Mouse (Mus musculus) neural tube, embryonic 12.5 days (tissue): ENCODE measurements around the gene Plscr5. TPM values are rescaled to one million over a fixed set of nuclear protein-coding genes. Genes with fewer than 3 reads are reported as not detected.

Source experiments
- ATAC-seq: fragments of 200-750 bp; cut with Nextera tagmentation; 2 replicates; pipeline ENCODE4 v1.8.0; 2017; ENCODE audit warnings: low read depth, mild to moderate bottlenecking, moderate TSS enrichment, moderate library complexity; ENCODE audit not compliant: low FRiP score
- H3K27ac ChIP-seq: fragments of 300-500 bp; sonication (generic); 2 replicates; pipeline ENCODE4 v1.5.1; 2016
- H3K27me3 ChIP-seq: fragments of 300-500 bp; sonication (generic); replicated peaks from 2 replicates; pipeline ENCODE4 v1.6.1; 2016; ENCODE audit warnings: mild to moderate bottlenecking
- H3K36me3 ChIP-seq: fragments of 300-500 bp; sonication (generic); 2 replicates; pipeline ENCODE4 v1.6.1; 2016; ENCODE audit warnings: mild to moderate bottlenecking
- H3K4me1 ChIP-seq: fragments of 300-500 bp; sonication (generic); 2 replicates; pipeline ENCODE4 v1.6.1; 2016
- H3K4me2 ChIP-seq: fragments of 300-500 bp; sonication (generic); replicated peaks from 2 replicates; pipeline ENCODE4 v1.6.1; 2016; ENCODE audit warnings: mild to moderate bottlenecking
- H3K4me3 ChIP-seq: fragments of 300-500 bp; sonication (generic); 2 replicates; pipeline ENCODE4 v1.5.1; 2016
- H3K9ac ChIP-seq: fragments of 300-500 bp; sonication (generic); 2 replicates; pipeline ENCODE4 v1.6.1; 2016; ENCODE audit warnings: mild to moderate bottlenecking
- H3K9me3 ChIP-seq: fragments of 300-500 bp; sonication (generic); 2 replicates; pipeline ENCODE4 v1.6.1; 2016; ENCODE audit warnings: mild to moderate bottlenecking
- WGBS: fragments of 180-500 bp; shearing (Covaris S2); methylation state at CpG from one replicate; pipeline ENCODE4 v1.1.7; 2016; 5-methylcytosine and 5-hydroxymethylcytosine counted together
- polyA plus RNA-seq: library from polyadenylated mRNA; unstranded; fragments of >200 nt; fragmentation: Nextera tagmentation; extraction: Ambion mirVana; gene quantifications from 2 replicates; pipeline ENCODE4 v1.2.1, GENCODE M21; 2016

Gene Plscr5
- polyA plus RNA-seq, 1 experiment from 2014 or later, result 0.16 TPM

DNA sequence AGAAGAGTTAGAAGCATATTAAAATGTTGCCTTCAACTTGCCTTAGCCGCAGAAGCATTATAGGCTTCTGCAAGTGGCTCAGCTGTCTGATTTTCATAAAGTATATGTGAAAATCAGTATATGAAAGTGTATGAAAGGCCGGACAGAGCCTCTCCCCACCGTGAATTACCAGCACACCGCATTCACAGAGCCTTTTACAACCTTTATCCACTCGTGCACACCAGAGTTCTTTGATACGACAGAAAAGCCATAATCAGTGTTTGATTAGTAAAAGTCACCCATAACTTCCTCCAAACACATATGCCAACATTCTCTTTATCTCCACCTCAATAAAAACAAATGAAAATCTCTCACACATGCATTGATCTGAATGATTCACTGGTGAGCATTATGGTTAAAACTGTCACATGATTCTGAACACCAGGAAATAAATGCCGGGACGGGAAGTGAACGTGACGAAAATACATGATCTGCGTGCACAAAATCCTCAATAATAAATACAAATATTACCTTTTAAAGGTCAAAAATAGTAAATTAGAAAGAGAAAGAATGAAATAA, 42.2 kb downstream of the Plscr5 start:
- whole genome bisulfite sequencing, result 87% methylated on average over 11 of the region's 11 CpGs
- Histone ChIP-seq H3K27me3 (no peaks in the 10 kb centered on the region), H3K4me2 (no peak overlapping the region), H3K4me3 (no peak overlapping the region), H3K9ac (no peak overlapping the region), H3K9me3 (no peaks in the 10 kb centered on the region), H3K4me1 (no peaks in the 10 kb centered on the region), H3K27ac (no peak overlapping the region), H3K36me3 (no peaks in the 10 kb centered on the region)
- ATAC-seq, result no peak

DNA sequence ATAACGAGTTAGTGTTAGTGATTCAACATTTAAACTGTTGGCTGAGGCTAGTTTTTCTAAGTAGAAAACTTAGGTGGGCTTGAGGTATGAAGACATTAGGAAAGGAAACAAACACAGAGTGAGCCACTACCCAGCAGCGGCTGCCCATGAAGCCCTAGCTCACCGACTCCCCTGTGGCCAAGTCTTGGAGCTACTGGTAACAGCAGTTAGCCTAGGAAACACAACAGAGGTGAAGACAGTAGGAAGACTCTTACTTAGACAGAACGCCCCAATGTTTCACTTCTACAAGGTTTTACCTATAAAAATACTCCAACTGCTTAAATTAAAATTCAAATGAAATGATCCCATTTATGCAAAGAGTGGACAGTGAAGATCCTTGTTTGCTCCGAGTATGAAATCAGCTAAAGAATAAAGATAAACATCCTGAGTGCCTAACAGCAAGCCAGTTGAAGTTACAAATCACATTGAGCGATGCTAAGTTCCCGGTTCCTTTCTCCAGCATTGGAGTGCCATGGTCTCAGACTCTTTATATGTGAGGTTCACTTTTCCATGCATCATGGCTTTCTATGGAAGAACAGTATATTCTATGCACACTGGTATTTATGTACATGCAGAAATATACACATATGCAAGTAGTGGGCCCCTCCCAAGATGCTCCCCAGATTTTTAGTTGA, 56.2 kb downstream of the Plscr5 start:
- Histone ChIP-seq H3K27me3 (no peaks in the 10 kb centered on the region), H3K9ac (no peak overlapping the region), H3K27ac (no peak overlapping the region), H3K4me3 (no peak overlapping the region), H3K4me2 (no peak overlapping the region), H3K9me3 (no peaks in the 10 kb centered on the region), H3K4me1 (no peaks in the 10 kb centered on the region), H3K36me3 (no peaks in the 10 kb centered on the region)
- no peak for ATAC-seq
- WGBS, result 83% methylated on average over 7 of the region's 7 CpGs

DNA sequence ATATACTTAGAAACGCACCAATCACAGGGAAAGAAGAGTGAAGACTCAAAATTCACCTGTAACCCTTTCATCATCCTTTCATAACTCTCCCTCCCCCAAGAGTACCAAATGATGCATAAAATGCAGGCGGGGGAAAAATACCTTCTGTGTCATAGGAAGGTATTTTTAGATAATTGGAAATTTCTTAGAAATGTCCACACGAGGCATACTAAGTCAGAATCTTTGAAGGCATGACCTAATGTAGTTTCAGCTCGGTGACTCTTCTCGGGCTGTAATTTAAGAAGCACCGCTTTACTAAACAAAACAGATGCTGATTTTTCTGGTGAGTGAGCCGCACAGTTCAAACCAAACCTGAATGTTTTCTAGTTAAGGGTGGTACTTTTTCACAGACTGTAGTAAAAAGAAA, 56.7 kb downstream of the Plscr5 start, which contains the start of gene Plscr1:
Plscr1 (plus strand) TSS at position 304 of the 406 bp plus-strand sequence.
- Histone ChIP-seq H3K4me1 (no peaks in the 10 kb centered on the region), H3K36me3 (no peaks in the 10 kb centered on the region), H3K9ac (peak within 1 kb of the TSS; percentile 66), H3K27ac (no peak within 1 kb of the TSS), H3K4me3 (peak within 1 kb of the TSS; percentile 61), H3K9me3 (no peaks in the 10 kb centered on the region), H3K27me3 (no peaks in the 10 kb centered on the region), H3K4me2 (peak within 1 kb of the TSS; percentile 67)
- ATAC-seq, result no peak
- whole genome bisulfite sequencing, result 38% methylated on average over 7 of the region's 7 CpGs

DNA sequence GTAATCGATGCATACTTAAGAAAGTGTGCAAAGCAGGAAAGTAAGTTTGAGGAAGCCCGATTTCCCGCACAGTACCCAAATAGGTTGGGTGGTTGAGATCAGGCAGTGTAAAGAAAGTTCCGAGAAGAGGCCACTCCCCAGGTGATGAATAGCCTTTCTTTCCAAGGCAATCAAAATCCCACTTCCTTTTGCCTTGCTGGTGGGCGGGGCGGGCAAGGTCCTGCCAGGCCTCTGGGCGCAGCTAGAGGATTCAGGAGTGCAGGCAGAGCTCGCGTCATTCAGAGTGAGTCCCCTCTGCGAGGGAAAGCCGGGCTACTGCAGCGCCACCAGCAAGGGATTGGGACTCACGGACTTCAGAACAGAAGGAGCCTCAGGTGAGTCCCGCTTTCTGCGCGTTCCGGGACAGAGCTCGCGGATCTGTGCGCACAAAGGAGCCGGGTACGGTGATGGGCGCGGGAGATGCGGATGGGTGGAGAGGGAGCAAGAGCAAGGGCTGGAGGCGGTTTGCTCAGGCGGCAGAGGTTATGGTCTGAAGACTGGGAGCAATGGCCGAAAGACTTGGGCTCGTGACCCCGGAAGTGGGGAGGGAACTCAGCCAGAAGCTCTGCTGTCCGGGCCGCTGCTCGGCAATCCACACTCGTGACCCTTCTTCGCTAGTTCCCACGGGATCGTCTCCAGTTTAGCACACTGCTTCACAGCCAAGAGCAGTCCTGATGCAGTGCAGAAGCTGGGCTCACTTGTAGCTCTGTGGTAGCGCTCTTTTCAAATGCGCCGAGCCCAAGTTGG, 57.4 kb downstream of the Plscr5 start:
- H3K4me1 ChIP-seq, result no peaks in the 10 kb centered on the region
- no peaks in the 10 kb centered on the region for H3K27me3 ChIP-seq
- H3K9ac ChIP-seq, result peak overlapping the region; percentile 66
- WGBS, result under 1% methylated on average over 40 of the region's 40 CpGs
- H3K27ac ChIP-seq, result no peak overlapping the region
- H3K4me3 ChIP-seq, result peak overlapping the region; percentile 61
- no peaks in the 10 kb centered on the region for H3K36me3 ChIP-seq
- no peaks in the 10 kb centered on the region for H3K9me3 ChIP-seq
- peak overlapping the region; percentile 67 for H3K4me2 ChIP-seq
- peak; percentile 92 for ATAC-seq

DNA sequence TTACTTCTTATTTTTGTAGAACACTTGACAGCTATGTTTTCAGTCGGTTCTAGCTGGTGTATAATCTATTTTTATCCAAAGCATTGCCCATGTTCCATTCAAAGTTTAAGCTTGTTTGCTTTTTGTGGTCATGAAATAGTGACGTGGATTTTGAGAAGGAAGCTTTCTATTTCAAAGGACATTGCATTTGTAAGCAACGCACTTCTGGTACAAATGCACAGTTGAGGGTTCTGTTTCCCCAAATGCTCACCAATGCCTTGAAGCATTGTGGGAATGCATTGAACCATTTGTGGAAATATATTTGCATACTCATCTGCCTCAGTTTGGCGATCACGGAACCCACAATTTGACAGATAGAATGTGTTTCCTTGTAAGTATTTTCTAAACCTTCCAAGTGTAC, 60.0 kb downstream of the Plscr5 start:
- no peak overlapping the region for H3K9ac ChIP-seq
- no peak overlapping the region for H3K4me2 ChIP-seq
- H3K36me3 ChIP-seq, result no peaks in the 10 kb centered on the region
- H3K4me3 ChIP-seq, result no peak overlapping the region
- ATAC-seq, result no peak
- no peak overlapping the region for H3K27ac ChIP-seq
- no peaks in the 10 kb centered on the region for H3K9me3 ChIP-seq
- WGBS, result 88% methylated on average over 5 of the region's 5 CpGs
- H3K27me3 ChIP-seq, result no peaks in the 10 kb centered on the region
- no peaks in the 10 kb centered on the region for H3K4me1 ChIP-seq

DNA sequence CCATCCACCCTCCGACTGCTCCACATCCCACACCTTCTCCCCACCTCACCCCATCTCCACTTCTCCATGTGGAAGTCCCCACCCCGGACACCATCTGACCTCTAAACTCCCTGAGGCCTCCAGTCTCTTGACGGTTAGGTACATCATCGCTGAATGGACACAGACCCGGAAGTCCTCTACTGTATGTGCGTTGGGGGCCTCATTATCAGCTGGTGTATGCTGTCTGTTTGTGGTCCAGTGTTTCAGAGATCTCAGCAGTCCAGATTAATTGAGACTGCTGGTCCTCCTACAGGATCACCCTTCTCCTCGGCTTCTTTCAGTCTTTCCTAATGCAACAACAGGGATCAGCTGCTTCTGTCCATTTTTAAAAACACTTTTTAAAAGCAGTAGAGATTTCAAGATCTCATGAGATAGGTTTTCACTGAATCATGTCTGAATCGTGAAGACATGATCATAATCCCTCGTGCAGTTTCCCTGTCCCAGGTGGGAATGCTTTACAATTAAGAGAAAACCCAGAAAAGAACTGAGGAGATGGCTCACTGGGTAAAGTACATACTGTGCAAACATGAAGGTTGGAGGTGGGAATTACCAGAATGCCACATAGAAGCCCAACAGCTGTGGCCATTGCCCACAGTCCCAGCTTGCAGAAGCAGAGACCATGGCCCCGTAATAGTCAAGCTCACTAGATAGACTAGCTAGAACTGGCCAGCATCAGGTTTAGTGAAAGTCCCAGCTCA, 61.0 kb downstream of the Plscr5 start:
- Histone ChIP-seq H3K27me3 (no peaks in the 10 kb centered on the region), H3K9me3 (no peaks in the 10 kb centered on the region), H3K4me1 (no peaks in the 10 kb centered on the region), H3K4me2 (no peak overlapping the region), H3K27ac (no peak overlapping the region), H3K36me3 (no peaks in the 10 kb centered on the region), H3K9ac (no peak overlapping the region), H3K4me3 (no peak overlapping the region)
- WGBS, result 92% methylated on average over 10 of the region's 10 CpGs
- ATAC-seq, result no peak

Other genes starting within 250 kb of the Plscr5 start
- gene Plscr1, start 56.8 kb downstream of the Plscr5 start, polyA plus RNA-seq, result 18.2 and 20.8 TPM in 2 replicates
- 0.61 and 0.77 TPM in 2 replicates for gene Plscr2, start 82.7 kb downstream of the Plscr5 start, polyA plus RNA-seq
- gene 1700057G04Rik, start 116.4 kb downstream of the Plscr5 start, polyA plus RNA-seq, result not detected in 2 replicates